Mouse (Mus musculus) embryonic facial prominence, embryonic 15.5 days (tissue): ENCODE measurements around the gene Chchd3. TPM values are rescaled to one million over a fixed set of nuclear protein-coding genes. Genes with fewer than 3 reads are reported as not detected.

ENCODE experiments used
- ATAC-seq: fragments of 200-750 bp; cut with Nextera tagmentation; 2 replicates; pipeline ENCODE4 v1.8.0; 2017; ENCODE audit warnings: low read depth, moderate TSS enrichment; ENCODE audit not compliant: insufficient number of reproducible peaks, low FRiP score, low TSS enrichment
- H3K27ac ChIP-seq: fragments of 300-500 bp; sonication (generic); replicated peaks from 2 replicates; pipeline ENCODE4 v1.5.1; 2015; ENCODE audit warnings: mild to moderate bottlenecking, inconsistent platforms
- H3K27me3 ChIP-seq: fragments of 300-500 bp; sonication (generic); 2 replicates; pipeline ENCODE4 v1.6.1; 2015; ENCODE audit warnings: inconsistent platforms
- H3K36me3 ChIP-seq: fragments of 300-500 bp; sonication (generic); 2 replicates; pipeline ENCODE4 v1.6.1; 2015; ENCODE audit warnings: mild to moderate bottlenecking, inconsistent platforms
- H3K4me1 ChIP-seq: fragments of 300-500 bp; sonication (generic); 2 replicates; pipeline ENCODE4 v1.6.1; 2015; ENCODE audit warnings: inconsistent platforms
- H3K4me2 ChIP-seq: fragments of 300-500 bp; sonication (generic); replicated peaks from 2 replicates; pipeline ENCODE4 v1.6.1; 2015; ENCODE audit warnings: mild to moderate bottlenecking, inconsistent platforms
- H3K4me3 ChIP-seq: fragments of 300-500 bp; sonication (generic); replicated peaks from 2 replicates; pipeline ENCODE4 v1.5.1; 2015; ENCODE audit warnings: mild to moderate bottlenecking, inconsistent platforms
- H3K9ac ChIP-seq: fragments of 300-500 bp; sonication (generic); 2 replicates; pipeline ENCODE4 v1.6.1; 2015; ENCODE audit warnings: inconsistent platforms
- H3K9me3 ChIP-seq: fragments of 300-500 bp; sonication (generic); replicated peaks from 2 replicates; pipeline ENCODE4 v1.6.1; 2016; ENCODE audit warnings: inconsistent platforms
- WGBS: fragments of 180-500 bp; shearing (Covaris S2); methylation state at CpG from one replicate; pipeline ENCODE4 v1.1.7; 2015; 5-methylcytosine and 5-hydroxymethylcytosine counted together
- polyA plus RNA-seq: library from polyadenylated mRNA; unstranded; fragments of >200 nt; fragmentation: Nextera tagmentation; extraction: Ambion mirVana; gene quantifications from 2 replicates; pipeline ENCODE4 v1.2.1, GENCODE M21; 2015

Gene Chchd3
- polyA plus RNA-seq: 93.9 and 98.3 TPM in 2 replicates

- Histone ChIP-seq H3K27ac (0 out of 2 replicates have a peak within 1 kb of the TSS, but pooled peaks have one; percentile 4), H3K4me2 (peak within 1 kb of the TSS; percentile 73), H3K4me1 (peaks cover 6% of the 10 kb centered on the region), H3K9ac (peak within 1 kb of the TSS; percentile 59), H3K27me3 (no peaks in the 10 kb centered on the region), H3K4me3 (peak within 1 kb of the TSS; percentile 81), H3K36me3 (0 out of 2 replicates have a peak, but pooled peaks cover 4% of the 10 kb centered on the region), H3K9me3 (no peaks in the 10 kb centered on the region)
- under 1% methylated on average over 50 of the region's 50 CpGs for WGBS
- peak; percentile 100 for ATAC-seq
These were observed at the start of gene Chchd3 for GRCm38 (mm10) chr6:33059735-33060576. Gene Chchd3, minus strand, starts transcription at chr6:33060260.

- Histone ChIP-seq H3K4me2 (no peak overlapping the region), H3K27ac (no peak overlapping the region), H3K4me1 (no peaks in the 10 kb centered on the region), H3K9ac (no peak overlapping the region), H3K4me3 (no peak overlapping the region), H3K27me3 (no peaks in the 10 kb centered on the region), H3K36me3 (no peaks in the 10 kb centered on the region), H3K9me3 (no peaks in the 10 kb centered on the region)
- WGBS: 78% methylated on average over 6 of the region's 6 CpGs
- ATAC-seq: no peak
These were observed 44.6 kb upstream of the Chchd3 start for GRCm38 (mm10) chr6:33104661-33105060.

DNA sequence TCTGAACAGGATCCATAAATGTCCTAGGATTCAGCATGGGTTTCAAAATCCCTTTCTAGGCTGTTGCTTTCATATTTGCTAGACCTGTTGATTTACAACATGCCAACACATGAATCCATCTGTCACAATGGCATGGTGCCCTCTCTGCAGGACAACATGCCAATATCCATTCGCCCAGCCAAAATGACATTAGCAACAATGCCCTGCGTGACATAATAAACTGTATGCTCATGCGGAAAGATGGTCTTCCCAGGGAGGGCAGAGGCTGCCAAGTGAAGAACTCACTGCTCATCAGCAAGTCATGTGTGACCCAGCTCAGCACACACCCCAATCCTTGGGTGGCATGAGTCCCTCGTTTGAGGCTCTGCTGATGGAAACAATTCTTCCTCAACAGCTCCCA is 38.8 kb upstream of the Chchd3 start:
- Histone ChIP-seq H3K36me3 (no peaks in the 10 kb centered on the region), H3K9ac (no peak overlapping the region), H3K4me2 (no peak overlapping the region), H3K9me3 (no peaks in the 10 kb centered on the region), H3K27me3 (no peaks in the 10 kb centered on the region), H3K4me1 (peaks cover 5% of the 10 kb centered on the region; the same call in 1 of the 2 replicates), H3K4me3 (no peak overlapping the region), H3K27ac (no peak overlapping the region)
- 81% methylated on average over 4 of the region's 4 CpGs for WGBS
- ATAC-seq: no peak

DNA sequence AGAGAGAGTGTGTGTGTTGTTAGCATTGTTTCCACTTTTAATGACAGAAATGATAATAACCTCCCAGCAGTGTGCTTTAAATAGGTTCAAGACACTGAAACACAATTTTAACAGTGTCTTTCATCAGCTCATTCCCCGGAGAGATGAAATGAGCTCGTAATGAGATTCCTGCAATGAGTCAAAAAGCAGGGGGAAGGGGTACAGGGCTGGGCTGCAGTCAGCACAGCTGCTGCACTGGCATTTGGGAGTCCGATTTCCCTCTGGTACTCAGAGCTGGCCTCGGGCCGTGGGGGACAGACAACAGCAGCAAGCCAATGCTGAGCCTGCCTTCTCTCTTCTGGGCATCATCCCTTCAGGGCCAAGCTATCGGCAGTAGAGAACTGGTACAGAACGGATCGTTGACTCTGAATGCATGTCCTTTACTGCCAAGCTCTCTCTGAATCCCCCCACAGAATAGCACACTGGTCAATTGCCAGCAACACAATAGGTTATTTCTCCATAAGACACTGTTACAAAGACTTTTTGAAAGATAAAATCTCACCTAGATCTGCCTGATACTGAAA is 34.7 kb upstream of the Chchd3 start:
- Histone ChIP-seq H3K4me2 (no peak overlapping the region), H3K9ac (no peak overlapping the region), H3K4me3 (no peak overlapping the region), H3K27me3 (no peaks in the 10 kb centered on the region), H3K27ac (no peak overlapping the region), H3K9me3 (no peaks in the 10 kb centered on the region), H3K36me3 (no peaks in the 10 kb centered on the region), H3K4me1 (peaks cover 5% of the 10 kb centered on the region; the same call in 1 of the 2 replicates)
- ATAC-seq: 0 out of 2 replicates have a peak, but pooled peaks have one; percentile 47
- WGBS: 28% methylated on average over 8 of the region's 8 CpGs

DNA sequence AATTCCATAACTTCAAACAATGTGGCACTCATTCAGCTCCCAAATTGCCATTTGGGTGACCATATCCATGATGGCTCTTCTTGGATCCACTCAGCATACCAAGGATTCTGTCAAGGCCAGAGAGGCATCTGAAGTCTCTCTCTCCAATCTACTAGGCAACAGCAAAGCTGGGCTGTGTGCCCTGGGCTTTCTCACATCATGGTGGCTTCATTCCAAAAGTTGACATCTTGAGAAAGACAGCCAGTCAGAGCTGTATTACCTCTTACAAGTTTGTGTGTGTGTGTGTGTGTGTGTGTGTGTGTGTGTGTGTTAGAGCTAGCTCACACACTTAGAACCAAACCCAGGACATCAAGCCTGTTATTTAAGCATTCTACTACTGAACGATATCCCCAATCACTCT is 20.1 kb upstream of the Chchd3 start:
- no peaks in the 10 kb centered on the region for H3K36me3 ChIP-seq
- H3K4me3 ChIP-seq: no peak overlapping the region
- H3K4me1 ChIP-seq: no peaks in the 10 kb centered on the region
- 0 out of 2 replicates have a peak, but pooled peaks cover 4% of the 10 kb centered on the region for H3K9me3 ChIP-seq
- H3K27ac ChIP-seq: no peak overlapping the region
- no peak overlapping the region for H3K4me2 ChIP-seq
- H3K27me3 ChIP-seq: no peaks in the 10 kb centered on the region
- whole genome bisulfite sequencing: 90% methylated on average over 1 of the region's 1 CpGs
- H3K9ac ChIP-seq: no peak overlapping the region
- no peak for ATAC-seq

- Histone ChIP-seq H3K27ac (no peak overlapping the region), H3K9ac (no peak overlapping the region), H3K9me3 (0 out of 2 replicates have a peak, but pooled peaks cover 4% of the 10 kb centered on the region), H3K4me2 (no peak overlapping the region), H3K4me3 (no peak overlapping the region), H3K4me1 (no peaks in the 10 kb centered on the region), H3K36me3 (no peaks in the 10 kb centered on the region), H3K27me3 (no peaks in the 10 kb centered on the region)
- ATAC-seq: no peak
- WGBS: 81% methylated on average over 19 of the region's 19 CpGs
These were observed 18.3 kb upstream of the Chchd3 start for GRCm38 (mm10) chr6:33078260-33078936.

GRCm38 (mm10) chr6:33066462-33066861 is 6.4 kb upstream of the Chchd3 start:
- no peak overlapping the region for H3K27ac ChIP-seq
- 59% methylated on average over 4 of the region's 4 CpGs for WGBS

GRCm38 (mm10) chr6:33059276-33059675 is 784 bp downstream of the Chchd3 start:
- Histone ChIP-seq H3K9ac (peak overlapping the region; percentile 59), H3K4me1 (peaks cover 6% of the 10 kb centered on the region), H3K27me3 (no peaks in the 10 kb centered on the region), H3K9me3 (no peaks in the 10 kb centered on the region), H3K36me3 (peaks cover 10% of the 10 kb centered on the region; the same call in 1 of the 2 replicates), H3K4me3 (peak overlapping the region; percentile 81), H3K4me2 (peak overlapping the region; percentile 73), H3K27ac (no peak overlapping the region)
- WGBS: 33% methylated on average over 7 of the region's 7 CpGs
- ATAC-seq: no peak

More at GRCm38 (mm10) chr6:33066462-33066861, 6.4 kb upstream of the Chchd3 start:
- H3K4me1 ChIP-seq: no peaks in the 10 kb centered on the region
- H3K9me3 ChIP-seq: no peaks in the 10 kb centered on the region
- ATAC-seq: no peak
- no peaks in the 10 kb centered on the region for H3K36me3 ChIP-seq
- no peak overlapping the region for H3K9ac ChIP-seq
- no peak overlapping the region for H3K4me3 ChIP-seq
- H3K27me3 ChIP-seq: no peaks in the 10 kb centered on the region
- no peak overlapping the region for H3K4me2 ChIP-seq

DNA sequence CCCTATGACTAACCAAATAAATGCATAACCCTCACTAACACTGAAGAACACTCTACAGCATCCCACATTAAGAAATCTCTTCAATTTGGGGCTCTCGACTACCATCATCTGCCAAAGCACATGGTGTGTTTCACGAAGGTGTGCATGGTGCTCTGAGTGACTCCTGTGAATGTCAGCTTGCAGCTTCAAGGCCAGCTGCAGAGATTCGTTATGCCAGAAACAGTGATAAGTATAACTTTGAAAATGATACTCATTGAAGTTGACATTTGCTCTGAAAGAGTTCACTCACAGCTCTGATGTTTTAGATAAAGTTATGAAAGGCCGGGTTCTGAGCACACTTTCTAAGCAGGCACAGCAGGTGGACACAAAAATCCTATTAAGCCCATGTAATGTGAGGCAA is 3.7 kb downstream of the Chchd3 start:
- WGBS: 81% methylated on average over 4 of the region's 4 CpGs

DNA sequence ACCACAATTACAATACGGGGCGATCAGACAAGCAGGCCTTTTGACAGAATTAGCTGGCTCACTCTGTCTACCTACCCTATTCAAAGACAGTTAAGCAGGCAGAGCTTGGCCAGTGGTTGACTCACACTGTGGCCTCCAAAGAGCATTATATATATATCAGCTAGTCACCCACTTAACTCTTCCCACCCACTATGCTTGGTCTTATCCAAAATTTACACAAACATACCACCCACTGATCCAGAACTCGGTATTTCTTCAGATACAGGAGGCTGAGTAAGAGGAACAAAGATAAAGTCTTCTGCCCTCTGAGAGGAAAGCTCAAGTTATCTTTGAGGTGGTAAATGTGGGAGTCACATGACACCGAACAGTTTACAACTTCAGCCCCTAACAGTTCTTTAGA is 4.4 kb downstream of the Chchd3 start:
- H3K27me3 ChIP-seq: no peaks in the 10 kb centered on the region
- no peak for ATAC-seq
- WGBS: 93% methylated on average over 4 of the region's 4 CpGs
- no peak overlapping the region for H3K4me2 ChIP-seq
- H3K9ac ChIP-seq: no peak overlapping the region
- no peaks in the 10 kb centered on the region for H3K9me3 ChIP-seq
- peaks cover 6% of the 10 kb centered on the region for H3K4me1 ChIP-seq
- H3K4me3 ChIP-seq: no peak overlapping the region
- no peak overlapping the region for H3K27ac ChIP-seq
- peaks cover 12% of the 10 kb centered on the region; the same call in 1 of the 2 replicates for H3K36me3 ChIP-seq

More for the DNA sequence above, 3.7 kb downstream of the Chchd3 start:
- no peak for ATAC-seq
- no peak overlapping the region for H3K4me2 ChIP-seq
- peaks cover 6% of the 10 kb centered on the region for H3K4me1 ChIP-seq
- H3K9me3 ChIP-seq: no peaks in the 10 kb centered on the region
- H3K9ac ChIP-seq: no peak overlapping the region
- no peak overlapping the region for H3K4me3 ChIP-seq
- peaks cover 12% of the 10 kb centered on the region; the same call in 1 of the 2 replicates for H3K36me3 ChIP-seq
- no peaks in the 10 kb centered on the region for H3K27me3 ChIP-seq
- H3K27ac ChIP-seq: no peak overlapping the region

DNA sequence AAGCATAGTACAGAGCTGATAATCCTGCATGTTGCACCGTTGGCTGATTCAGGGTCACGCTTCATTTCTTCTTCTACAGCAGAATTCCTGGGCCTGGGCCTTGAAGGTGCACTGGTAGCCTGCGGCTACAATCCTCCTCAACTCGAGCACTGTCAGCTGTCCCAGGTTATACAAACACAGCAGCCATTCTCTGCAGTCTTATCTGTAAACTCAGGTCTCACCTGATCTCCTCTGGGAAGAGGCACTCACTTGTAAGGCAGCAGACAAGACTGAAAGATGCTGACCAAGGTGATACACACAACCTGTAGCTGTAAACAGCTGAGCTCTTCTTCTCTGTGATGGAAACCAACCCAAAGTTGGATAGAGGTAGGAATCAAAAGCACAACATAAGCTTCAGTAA is 5.1 kb downstream of the Chchd3 start:
- Histone ChIP-seq H3K9me3 (no peaks in the 10 kb centered on the region), H3K9ac (no peak overlapping the region), H3K4me2 (no peak overlapping the region), H3K27me3 (no peaks in the 10 kb centered on the region), H3K27ac (no peak overlapping the region), H3K4me1 (peaks cover 6% of the 10 kb centered on the region), H3K4me3 (no peak overlapping the region), H3K36me3 (peaks cover 12% of the 10 kb centered on the region; the same call in 1 of the 2 replicates)
- WGBS: 92% methylated on average over 4 of the region's 4 CpGs
- ATAC-seq: no peak
